Mouse (Mus musculus) myocyte (in vitro differentiated cells): ENCODE results near the gene Add3. TPM values are rescaled to one million over a fixed set of nuclear protein-coding genes. Genes with fewer than 3 reads are reported as not detected.

ENCODE experiments used
- H3K27me3 ChIP-seq: one replicate; pipeline ENCODE4 v1.6.1; 2011; ENCODE audit not compliant: control insufficient read depth, insufficient read depth, insufficient read length
- H3K36me3 ChIP-seq: one replicate; pipeline ENCODE4 v1.6.1; 2011; ENCODE audit not compliant: control insufficient read depth, insufficient read depth
- H3K4me2 ChIP-seq: one replicate; pipeline ENCODE4 v1.6.1; 2011; ENCODE audit warnings: low read depth, control low read depth
- H3K4me3 ChIP-seq: one replicate; pipeline ENCODE4 v1.5.1; 2011; ENCODE audit warnings: mild to moderate bottlenecking, control low read depth, moderate library complexity
- H3K79me2 ChIP-seq: one replicate; pipeline ENCODE4 v1.6.1; 2011; ENCODE audit not compliant: control insufficient read depth, insufficient read depth
- H3ac ChIP-seq: one replicate; pipeline ENCODE4 v1.6.1; 2011; ENCODE audit not compliant: control insufficient read depth, insufficient read length
- CEBPB ChIP-seq: IDR thresholded peaks from 2 replicates; pipeline ENCODE4 v1.6.1; 2011; ENCODE audit warnings: mild to moderate bottlenecking, moderate library complexity; ENCODE audit not compliant: poor library complexity, insufficient read depth, severe bottlenecking
- E2F4 ChIP-seq: IDR thresholded peaks from one replicate; pipeline ENCODE4 v1.6.1; 2011; ENCODE audit warnings: mild to moderate bottlenecking, control low read depth, moderate library complexity; ENCODE audit not compliant: insufficient read depth
- MAX ChIP-seq: IDR thresholded peaks from one replicate; pipeline ENCODE4 v1.6.1; 2011; ENCODE audit warnings: low read depth, mild to moderate bottlenecking, control low read depth
- MYOD1 ChIP-seq, 3 experiments: IDR thresholded peaks; one replicate each; pipeline ENCODE4 v1.6.1; 2011; ENCODE audit warnings: control low read depth in 2 of 3, low read depth in 2 of 3, mild to moderate bottlenecking in 2 of 3, moderate library complexity in 1 of 3; ENCODE audit not compliant: insufficient read length in 2 of 3, control insufficient read depth in 1 of 3
- MYOG ChIP-seq, 3 experiments: IDR thresholded peaks; one replicate each; pipeline ENCODE4 v1.6.1; 2011; ENCODE audit warnings: control low read depth in 2 of 3, low read depth in 2 of 3, mild to moderate bottlenecking in 2 of 3; ENCODE audit not compliant: insufficient read length in 2 of 3, control insufficient read depth in 1 of 3, insufficient read depth in 1 of 3
- POLR2A ChIP-seq: IDR thresholded peaks from one replicate; pipeline ENCODE4 v1.6.1; 2011; ENCODE audit warnings: low read depth, mild to moderate bottlenecking, control low read depth, moderate library complexity; ENCODE audit not compliant: insufficient read length
- POLR2AphosphoS2 ChIP-seq: IDR thresholded peaks from one replicate; pipeline ENCODE4 v1.6.1; 2011; ENCODE audit warnings: low read depth, control low read depth; ENCODE audit not compliant: insufficient read length
- REST ChIP-seq: IDR thresholded peaks from one replicate; pipeline ENCODE4 v1.6.1; 2011; ENCODE audit warnings: mild to moderate bottlenecking, control low read depth, moderate library complexity; ENCODE audit not compliant: insufficient read depth, insufficient read length
- SRF ChIP-seq: IDR thresholded peaks from one replicate; pipeline ENCODE4 v1.6.1; 2011; ENCODE audit warnings: low read depth; ENCODE audit not compliant: control insufficient read depth, insufficient read length
- TCF12 ChIP-seq: IDR thresholded peaks from one replicate; pipeline ENCODE4 v1.6.1; 2011; ENCODE audit warnings: mild to moderate bottlenecking, control low read depth; ENCODE audit not compliant: poor library complexity, insufficient read depth, severe bottlenecking
- TCF3 ChIP-seq: IDR thresholded peaks from one replicate; pipeline ENCODE4 v1.6.1; 2011; ENCODE audit warnings: low read depth, control low read depth; ENCODE audit not compliant: insufficient read length
- USF1 ChIP-seq: IDR thresholded peaks from one replicate; pipeline ENCODE4 v1.6.1; 2011; ENCODE audit warnings: low read depth, mild to moderate bottlenecking, control low read depth, moderate library complexity
- polyA plus RNA-seq: library from polyadenylated mRNA; unstranded; fragments of >200 nt; fragmentation: generic; extraction: Trizol; gene quantifications from one replicate; pipeline ENCODE4 v1.2.1, GENCODE M21; 2012; ENCODE audit warnings: missing spikeins

Add3 gene
- polyA plus RNA-seq, 1 experiment: 8.3 TPM

GRCm38 (mm10) chr19:53157176-53157575 is 16.9 kb downstream of the Add3 start:
- Histone ChIP-seq H3K4me3 (no peak overlapping the region), H3ac (no peak overlapping the region), H3K36me3 (no peaks in the 10 kb centered on the region), H3K4me2 (no peak overlapping the region), H3K79me2 (no peaks in the 10 kb centered on the region), H3K27me3 (no peaks in the 10 kb centered on the region)
- TF ChIP-seq TCF12 (no peak), MYOG (IDR thresholded peaks at IDR 0.05; ENCODE audit: control insufficient read depth in 1 of 3, insufficient read depth in 1 of 3, insufficient read length in 2 of 3, low read depth in 2 of 3) (no peak), MAX (no peak), CEBPB (no peak), TCF3 (no peak), REST (no peak), POLR2AphosphoS2 (no peak), SRF (no peak), POLR2A (no peak), USF1 (no peak), E2F4 (no peak), MYOD1 (IDR thresholded peaks at IDR 0.05; ENCODE audit: control insufficient read depth in 1 of 3, insufficient read length in 2 of 3, low read depth in 2 of 3) (no peak)

GRCm38 (mm10) chr19:53159351-53159750 is 19.1 kb downstream of the Add3 start:
- Histone ChIP-seq H3K36me3 (no peaks in the 10 kb centered on the region), H3K79me2 (no peaks in the 10 kb centered on the region), H3ac (no peak overlapping the region), H3K27me3 (no peaks in the 10 kb centered on the region), H3K4me3 (no peak overlapping the region), H3K4me2 (no peak overlapping the region)
- TF ChIP-seq MAX (no peak), E2F4 (no peak), CEBPB (no peak), USF1 (no peak), POLR2A (no peak), SRF (no peak), MYOD1 (IDR thresholded peaks at IDR 0.05; ENCODE audit: control insufficient read depth in 1 of 3, insufficient read length in 2 of 3, low read depth in 2 of 3) (no peak), TCF12 (no peak)

- no peak overlapping the region for H3K4me2 ChIP-seq
- H3K36me3 ChIP-seq: no peaks in the 10 kb centered on the region
- TF ChIP-seq USF1 (no peak), E2F4 (no peak), POLR2A (no peak), CEBPB (no peak), TCF12 (no peak), SRF (no peak), POLR2AphosphoS2 (no peak), MAX (no peak), TCF3 (no peak), MYOG (IDR thresholded peaks at IDR 0.05; ENCODE audit: control insufficient read depth in 1 of 3, insufficient read depth in 1 of 3, insufficient read length in 2 of 3, low read depth in 2 of 3) (no peak), MYOD1 (IDR thresholded peaks at IDR 0.05; ENCODE audit: control insufficient read depth in 1 of 3, insufficient read length in 2 of 3, low read depth in 2 of 3) (no peak), REST (no peak)
These were observed 22.7 kb downstream of the Add3 start for GRCm38 (mm10) chr19:53162927-53163326.

GRCm38 (mm10) chr19:53164645-53165044 is 24.4 kb downstream of the Add3 start:
- Histone ChIP-seq H3K4me2 (no peak overlapping the region), H3K79me2 (no peaks in the 10 kb centered on the region), H3ac (no peak overlapping the region), H3K4me3 (no peak overlapping the region), H3K36me3 (no peaks in the 10 kb centered on the region), H3K27me3 (no peaks in the 10 kb centered on the region)
- TF ChIP-seq USF1 (no peak), E2F4 (no peak)

More at GRCm38 (mm10) chr19:53162927-53163326, 22.7 kb downstream of the Add3 start:
- no peak overlapping the region for H3K4me3 ChIP-seq
- H3K27me3 ChIP-seq: no peaks in the 10 kb centered on the region
- H3K79me2 ChIP-seq: no peaks in the 10 kb centered on the region
- no peak overlapping the region for H3ac ChIP-seq

- no peak for TF ChIP-seq POLR2AphosphoS2
- no peak for TF ChIP-seq USF1
- H3K36me3 ChIP-seq: no peaks in the 10 kb centered on the region
- H3ac ChIP-seq: no peak overlapping the region
- no peaks in the 10 kb centered on the region for H3K79me2 ChIP-seq
- no peaks in the 10 kb centered on the region for H3K27me3 ChIP-seq
- H3K4me3 ChIP-seq: no peak overlapping the region
- no peak overlapping the region for H3K4me2 ChIP-seq
These were observed 25.3 kb downstream of the Add3 start for GRCm38 (mm10) chr19:53165305-53166240.
